Mouse (Mus musculus) left cerebral cortex, postnatal 36 days (tissue): ENCODE results near the gene Rasgef1b. TPM values are rescaled to one million over a fixed set of nuclear protein-coding genes. Genes with fewer than 3 reads are reported as not detected.

Experiments used
- DNase-seq, 2 experiments: peaks; one replicate each; pipeline ENCODE4 v3.0.0; 2021 to 2022; ENCODE audit warnings: low spot score in 2 of 2, mixed read lengths in 1 of 2
- intact Hi-C: fragments of 180-260 bp; cut with DNase I; formaldehyde crosslinking; loops from one replicate; pipeline ENCODE4 v1.15.1; 2025
- total RNA-seq, 2 experiments: library from RNA; stranded (reverse); gene quantifications; 2 replicates each; pipeline ENCODE4 v1.2.3; 2021

Rasgef1b gene
- total RNA-seq, 2 experiments from 2014 or later: 85.1 to 90.1 TPM

DNA sequence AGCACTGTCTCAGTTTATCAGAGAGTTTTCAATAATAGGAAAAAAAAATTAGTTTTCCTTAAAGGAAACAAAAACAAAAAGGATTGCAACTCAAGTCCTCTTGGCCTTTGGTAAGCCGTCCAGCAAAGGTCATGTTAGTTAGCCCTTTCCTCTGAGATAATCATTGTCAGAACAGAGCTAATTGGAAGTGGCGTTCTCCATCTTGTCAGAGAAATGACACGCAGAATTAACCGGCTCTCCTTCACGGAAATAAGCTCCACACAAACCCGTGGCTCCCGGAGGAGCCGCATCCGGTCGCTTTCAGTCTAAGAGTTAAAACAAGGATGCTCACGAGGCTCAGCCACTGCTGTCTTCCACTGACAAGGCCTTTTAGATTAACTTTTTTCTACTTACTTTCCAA, 217.8 kb downstream of the Rasgef1b start:
- DNase-seq: no peak
- intact Hi-C loops: no loop called here

GRCm38 (mm10) chr5:99506109-99506508, 222.8 kb downstream of the Rasgef1b start:
- intact Hi-C loops: no loop called here
- DNase-seq: no peak

- intact Hi-C loops: no loop called here
- peak in 1 of 2 experiments; percentile 30 for DNase-seq
Measured at GRCm38 (mm10) chr5:99504349-99504830, 224.5 kb downstream of the Rasgef1b start.

GRCm38 (mm10) chr5:99502681-99503080, 226.2 kb downstream of the Rasgef1b start:
- DNase-seq: no peak
- intact Hi-C loops: no loop called here

DNA sequence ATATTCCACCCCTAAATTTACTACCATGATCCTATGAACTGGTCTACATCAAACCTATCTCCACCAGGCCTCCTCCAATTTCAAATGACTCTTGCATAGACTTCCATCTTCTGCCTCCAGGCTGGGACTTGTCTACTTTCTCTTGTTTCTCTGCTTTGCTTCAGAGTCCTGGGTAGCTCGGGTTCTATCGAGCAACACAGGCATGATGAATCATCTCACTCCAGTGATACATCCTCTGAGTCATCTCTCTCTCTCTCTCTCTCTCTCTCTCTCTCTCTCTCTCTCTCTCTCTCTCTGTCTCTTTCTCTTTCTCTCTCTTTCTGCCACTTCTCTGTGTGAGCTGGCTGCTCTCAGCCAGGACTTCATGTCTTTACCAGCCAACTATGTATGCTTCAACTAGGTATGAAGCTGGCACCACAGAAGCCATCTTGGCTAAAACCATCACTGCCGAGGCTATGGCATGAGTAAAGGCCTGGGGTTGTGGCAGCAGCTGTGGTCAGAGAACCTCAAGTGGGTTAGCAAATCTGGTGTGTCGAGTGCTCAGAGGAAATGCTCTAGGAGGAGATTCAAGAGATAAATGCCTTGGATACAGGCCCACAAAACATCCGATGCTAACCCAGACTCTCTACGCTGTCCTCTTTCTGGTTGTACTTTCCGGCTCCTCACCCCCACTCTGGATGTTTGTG, 229.3 kb downstream of the Rasgef1b start:
- no peak for DNase-seq
- intact Hi-C loops: no loop called here

DNA sequence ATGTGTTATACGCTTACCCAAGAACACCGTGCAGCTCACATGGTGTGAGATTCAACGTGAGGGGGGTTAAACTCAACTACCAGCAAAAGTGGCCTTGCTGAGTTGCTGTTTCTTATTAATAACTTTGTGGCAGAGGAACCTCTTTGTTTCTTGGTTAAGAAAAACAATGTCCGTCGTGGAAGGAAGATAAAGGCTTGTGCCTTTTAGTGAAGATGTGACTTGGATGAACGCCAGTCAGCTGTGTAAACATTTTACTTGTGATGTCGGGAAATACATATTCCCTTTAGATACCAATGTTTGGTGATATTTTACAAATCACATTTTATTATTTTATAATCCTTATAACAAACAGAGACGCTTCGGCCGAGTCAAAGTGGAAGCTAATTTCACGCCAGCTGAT, 231.0 kb downstream of the Rasgef1b start:
- intact Hi-C loops: no loop called here
- DNase-seq: no peak

- intact Hi-C loops: no loop called here
- no peak for DNase-seq
Measured at GRCm38 (mm10) chr5:99496931-99497782, 231.7 kb downstream of the Rasgef1b start.

GRCm38 (mm10) chr5:99496157-99496453, 232.8 kb downstream of the Rasgef1b start:
- intact Hi-C loops: no loop called here
- DNase-seq: no peak

DNA sequence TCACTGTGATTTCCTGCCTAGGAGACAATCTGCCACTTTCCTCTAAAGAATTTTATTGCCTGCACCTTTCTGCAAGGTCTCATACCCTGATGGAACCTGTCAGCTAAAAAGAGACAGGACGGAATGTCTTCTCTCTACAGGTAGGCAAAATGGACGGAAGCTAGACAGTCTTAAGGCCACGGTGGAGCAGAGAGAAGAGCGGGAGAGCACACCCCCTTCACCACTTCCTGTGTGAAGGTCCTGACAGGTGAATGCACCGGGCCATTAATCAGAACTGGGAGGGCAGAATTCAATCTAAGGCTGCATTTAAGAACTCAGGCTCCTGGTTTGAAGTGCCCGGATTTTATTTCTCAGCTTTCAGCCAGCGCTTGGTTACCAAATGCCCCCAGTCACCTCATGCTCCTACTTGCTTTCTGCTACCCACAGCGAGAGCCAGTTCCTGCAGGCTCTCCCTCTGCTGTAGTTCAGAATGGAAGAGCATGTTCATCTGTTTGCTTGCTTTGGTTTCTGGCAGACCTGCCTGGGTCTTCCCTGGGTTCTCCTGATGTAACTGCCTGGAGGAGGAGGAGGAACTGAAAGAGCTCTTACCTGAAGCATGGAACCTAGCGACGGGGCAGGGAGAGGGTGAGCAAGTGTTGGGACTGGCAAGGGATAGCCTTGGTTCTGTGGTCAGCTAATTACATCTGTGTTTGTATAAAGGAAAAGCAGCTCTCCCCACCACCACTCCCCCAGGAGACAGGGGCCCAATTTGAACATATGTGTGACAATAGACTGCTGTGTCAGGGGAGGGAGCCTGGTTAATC, 233.3 kb downstream of the Rasgef1b start:
- DNase-seq: no peak
- intact Hi-C loops: no loop called here

DNA sequence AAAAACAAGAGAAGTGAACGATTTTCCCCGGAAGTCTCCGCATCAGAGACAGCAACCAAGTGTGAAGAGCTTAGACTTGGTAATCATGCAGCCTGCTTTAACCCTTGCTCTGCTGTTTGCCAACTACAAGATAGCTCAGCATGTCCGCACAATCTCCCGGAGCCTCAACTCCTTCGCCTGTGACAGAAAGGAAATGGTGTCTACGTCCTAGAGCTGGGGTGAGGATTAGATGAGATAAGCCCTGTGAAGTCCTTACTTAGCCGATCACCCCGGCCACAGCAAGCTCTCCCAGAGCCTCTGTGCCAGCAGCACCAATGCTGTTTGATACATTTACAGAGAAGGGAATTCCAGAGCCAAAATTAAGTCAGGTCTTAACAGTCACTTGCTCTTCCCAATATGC, 235.0 kb downstream of the Rasgef1b start:
- no peak for DNase-seq
- intact Hi-C loops: no loop called here

GRCm38 (mm10) chr5:99493017-99493416, 235.8 kb downstream of the Rasgef1b start:
- intact Hi-C loops: no loop called here
- DNase-seq: no peak

- intact Hi-C loops: no loop called here
- DNase-seq: no peak
Measured at GRCm38 (mm10) chr5:99488479-99489158, 240.2 kb downstream of the Rasgef1b start.

DNA sequence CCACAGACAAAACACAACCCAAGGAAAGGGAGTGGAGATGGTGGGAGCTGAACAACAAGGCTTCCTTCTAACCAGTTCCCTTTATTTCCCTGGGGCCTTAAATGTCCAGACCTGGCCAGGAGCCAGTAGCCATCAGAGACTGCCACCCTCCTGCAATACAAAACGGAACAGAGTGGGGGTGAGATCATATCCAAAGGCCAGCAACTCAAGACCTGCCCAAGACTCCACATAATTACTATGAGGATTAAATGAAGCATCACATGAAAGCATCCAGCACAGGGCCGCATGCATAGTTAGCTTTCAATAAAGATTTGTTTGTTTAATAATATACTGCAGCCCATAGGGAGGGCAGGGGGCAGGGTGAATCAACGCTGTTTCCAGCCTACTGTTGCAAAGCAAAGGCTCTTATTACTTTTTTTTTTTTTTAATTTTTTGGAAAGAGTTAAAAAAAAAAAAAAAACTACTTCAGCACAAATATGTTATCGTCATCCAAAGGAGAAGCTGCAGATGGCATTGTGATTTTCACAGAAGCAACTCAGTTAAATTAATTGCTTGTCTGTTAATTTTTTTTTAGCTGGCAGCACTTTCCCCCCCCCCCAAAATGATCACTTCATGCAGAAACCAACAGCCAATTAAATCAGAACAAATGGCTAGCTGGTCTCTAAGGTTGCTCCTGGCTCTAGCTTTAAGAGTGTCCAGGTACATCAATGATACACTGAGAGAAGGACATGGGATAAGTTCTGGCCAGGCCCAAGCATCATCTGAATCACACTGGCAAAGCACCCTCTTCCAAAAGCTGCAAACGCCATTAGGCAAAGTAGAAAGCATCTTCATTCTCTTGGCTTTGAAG, 241.6 kb downstream of the Rasgef1b start:
- no peak for DNase-seq
- intact Hi-C loops: no loop called here

DNA sequence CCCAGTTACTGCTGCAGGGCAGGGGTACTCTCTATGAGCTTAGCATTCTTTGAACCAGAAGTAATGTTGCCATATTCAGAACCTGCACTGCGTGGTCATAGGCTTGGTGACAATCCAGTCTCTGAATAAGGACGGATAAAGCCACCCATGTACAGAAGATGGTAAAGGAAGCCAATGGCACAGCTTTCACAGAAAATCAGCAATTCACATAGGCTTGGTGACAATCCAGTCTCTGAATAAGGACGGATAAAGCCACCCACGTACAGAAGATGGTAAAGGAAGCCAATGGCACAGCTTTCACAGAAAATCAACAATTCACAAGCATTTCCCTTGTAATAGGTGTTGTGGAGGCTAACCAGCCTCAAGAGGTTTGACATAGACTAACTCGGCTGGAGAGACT, 245.7 kb downstream of the Rasgef1b start:
- no peak for DNase-seq
- intact Hi-C loops: no loop called here

DNA sequence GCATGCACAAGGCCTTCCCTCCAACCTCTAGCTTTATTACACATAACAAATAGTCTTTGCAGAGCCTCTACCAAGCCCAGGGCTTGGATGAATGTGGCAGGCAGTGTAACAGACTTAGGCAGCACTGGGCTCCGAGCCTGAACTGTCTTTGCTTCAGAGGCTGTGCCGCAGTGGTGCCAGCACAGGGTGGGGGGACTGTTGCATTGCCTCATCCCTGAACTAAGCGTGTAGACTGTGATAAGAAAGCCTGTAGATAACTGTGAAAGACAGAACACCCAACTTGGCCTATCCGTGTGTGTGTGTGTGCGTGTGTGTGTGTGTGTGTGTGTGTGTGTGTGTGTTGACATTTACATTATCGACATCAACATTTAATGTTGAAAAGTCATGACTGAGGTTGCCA, 246.3 kb downstream of the Rasgef1b start:
- intact Hi-C loops: no loop called here

DNA sequence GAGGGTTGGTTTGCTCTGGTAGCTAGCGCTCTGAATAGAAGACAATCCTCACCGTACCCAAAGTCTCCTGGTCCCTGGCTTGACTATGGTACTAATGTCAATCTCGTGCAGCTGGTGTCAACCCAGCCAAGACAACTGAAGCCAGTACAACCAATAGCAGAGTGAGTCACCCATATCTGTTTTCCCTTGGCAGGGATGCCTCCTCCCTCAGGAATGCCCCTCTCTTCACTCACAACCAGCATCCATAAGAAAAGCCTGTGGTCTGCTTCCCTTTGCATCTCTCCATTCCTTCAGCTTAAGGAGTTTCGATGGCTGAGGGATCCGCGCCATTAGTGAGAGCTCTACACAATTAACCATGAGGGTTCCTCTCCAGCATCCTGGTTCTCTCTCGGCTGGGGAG, 246.8 kb downstream of the Rasgef1b start:
- no peak for DNase-seq
- intact Hi-C loops: no loop called here

More for the DNA sequence above, 246.3 kb downstream of the Rasgef1b start:
- no peak for DNase-seq

- intact Hi-C loops: no loop called here
Measured at GRCm38 (mm10) chr5:99480078-99481031, 248.5 kb downstream of the Rasgef1b start.

More at GRCm38 (mm10) chr5:99480078-99481031, 248.5 kb downstream of the Rasgef1b start:
- DNase-seq: no peak
